Mouse (Mus musculus): ENCODE results near the gene Mrtfb. TPM values are rescaled to one million over a fixed set of nuclear protein-coding genes. Genes with fewer than 3 reads are reported as not detected.
"Not testable (repeated sequence)": the region's sequence is repeated elsewhere in the genome, so short reads cannot be mapped to it uniquely, and the experiment has no call there.

Mrtfb gene
- total RNA-seq, 2 experiments from 2014 or later, result 23.3 to 33.0 TPM

DNA sequence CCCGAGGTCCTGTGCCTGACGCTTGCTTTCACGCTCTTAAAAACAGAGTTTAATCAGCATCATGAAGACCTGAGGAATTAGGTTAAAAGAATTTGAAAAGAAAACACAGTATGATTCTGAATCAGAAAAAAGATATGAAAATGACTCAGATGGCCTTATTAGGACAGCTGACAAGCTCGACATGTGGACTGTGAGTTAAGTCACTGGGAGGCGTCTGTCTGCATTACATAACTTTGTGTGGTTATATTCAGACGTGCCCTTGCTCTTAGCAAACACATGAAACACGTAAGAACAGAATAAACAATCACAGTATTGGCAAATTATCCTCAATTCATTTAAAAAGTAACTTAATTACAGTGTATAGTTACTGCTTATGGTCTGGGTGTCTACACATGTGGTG lies 16.0 kb upstream of the Mrtfb start:
- intact Hi-C loops (cut with DNase I), result no loop called here
- no peak overlapping the region for H3K4me3 ChIP-seq
- TF ChIP-seq CTCF (IDR thresholded peaks at IDR 0.05), result no peak
- no peak for DNase-seq
- H3K27ac ChIP-seq, result peak overlapping the region; percentile 83

DNA sequence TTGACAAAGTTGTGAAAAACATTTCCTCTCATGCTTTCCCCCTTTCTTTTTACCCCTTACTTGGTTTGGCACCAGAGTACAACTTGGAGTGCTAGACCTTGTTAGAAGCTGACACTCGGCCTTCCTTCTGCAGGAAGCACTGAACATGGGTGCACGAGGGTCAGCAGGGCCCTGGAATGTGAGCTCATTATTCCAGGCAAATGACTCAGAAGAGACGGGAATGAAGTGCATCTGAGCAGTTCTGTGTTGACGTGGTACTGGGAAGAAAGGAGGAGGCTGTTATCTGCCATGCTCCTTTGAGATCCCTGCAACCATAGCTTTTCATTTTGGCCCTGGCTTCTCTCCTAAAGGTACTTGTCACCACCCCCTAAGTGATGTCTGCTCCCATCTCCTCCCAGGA lies 10.6 kb upstream of the Mrtfb start:
- no peak for TF ChIP-seq CTCF (IDR thresholded peaks at IDR 0.05)
- Histone ChIP-seq H3K27ac (no peak overlapping the region), H3K4me3 (no peak overlapping the region)
- DNase-seq, result no peak
- intact Hi-C loops (cut with DNase I), result no loop called here

DNA sequence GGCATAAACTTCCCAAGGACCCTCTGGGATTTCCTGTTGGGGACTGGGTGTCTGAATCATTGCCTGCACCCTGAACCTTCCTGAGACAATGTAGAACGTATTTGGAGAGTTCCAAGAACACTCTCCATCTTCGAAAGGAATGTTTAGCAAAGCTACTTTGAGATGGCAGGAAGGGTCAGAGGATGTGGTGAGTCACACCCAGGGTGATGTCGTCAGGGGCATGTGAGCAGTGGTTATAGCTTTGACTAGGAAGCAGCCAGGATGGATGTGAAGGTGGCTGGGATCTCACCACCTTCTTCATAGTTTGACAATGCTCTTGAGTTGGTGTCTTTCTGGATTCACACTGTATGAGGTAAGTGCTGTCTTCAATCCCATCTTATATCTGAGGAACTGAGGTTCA lies 9.4 kb upstream of the Mrtfb start:
- Histone ChIP-seq H3K27ac (no peak overlapping the region), H3K4me3 (no peak overlapping the region)
- DNase-seq, result no peak
- no peak for TF ChIP-seq CTCF (IDR thresholded peaks at IDR 0.05)
- intact Hi-C loops (cut with DNase I), result no loop called here

DNA sequence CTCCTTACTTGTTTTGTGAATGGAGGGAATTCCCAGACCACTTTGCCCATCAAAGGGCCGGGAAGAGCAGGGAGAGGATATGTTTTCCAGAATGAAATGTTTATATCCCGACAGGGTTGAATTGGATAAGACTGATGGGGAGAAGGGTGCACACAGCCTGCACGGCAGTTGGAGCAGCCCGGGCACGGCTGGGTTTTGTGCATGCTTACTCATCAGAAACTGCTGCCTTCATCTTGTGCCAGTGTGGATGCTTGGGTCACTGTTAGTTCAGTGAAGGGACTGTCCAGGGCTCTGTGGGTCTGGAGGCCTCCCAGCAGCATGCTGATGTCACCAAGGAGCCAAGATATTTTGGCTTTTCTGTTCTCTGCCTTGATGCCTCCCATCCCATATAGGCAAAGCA lies 6.2 kb upstream of the Mrtfb start:
- TF ChIP-seq CTCF (IDR thresholded peaks at IDR 0.05), result no peak
- no peak for DNase-seq
- intact Hi-C loops (cut with DNase I), result no loop called here
- Histone ChIP-seq H3K4me3 (no peak overlapping the region), H3K27ac (no peak overlapping the region)

DNA sequence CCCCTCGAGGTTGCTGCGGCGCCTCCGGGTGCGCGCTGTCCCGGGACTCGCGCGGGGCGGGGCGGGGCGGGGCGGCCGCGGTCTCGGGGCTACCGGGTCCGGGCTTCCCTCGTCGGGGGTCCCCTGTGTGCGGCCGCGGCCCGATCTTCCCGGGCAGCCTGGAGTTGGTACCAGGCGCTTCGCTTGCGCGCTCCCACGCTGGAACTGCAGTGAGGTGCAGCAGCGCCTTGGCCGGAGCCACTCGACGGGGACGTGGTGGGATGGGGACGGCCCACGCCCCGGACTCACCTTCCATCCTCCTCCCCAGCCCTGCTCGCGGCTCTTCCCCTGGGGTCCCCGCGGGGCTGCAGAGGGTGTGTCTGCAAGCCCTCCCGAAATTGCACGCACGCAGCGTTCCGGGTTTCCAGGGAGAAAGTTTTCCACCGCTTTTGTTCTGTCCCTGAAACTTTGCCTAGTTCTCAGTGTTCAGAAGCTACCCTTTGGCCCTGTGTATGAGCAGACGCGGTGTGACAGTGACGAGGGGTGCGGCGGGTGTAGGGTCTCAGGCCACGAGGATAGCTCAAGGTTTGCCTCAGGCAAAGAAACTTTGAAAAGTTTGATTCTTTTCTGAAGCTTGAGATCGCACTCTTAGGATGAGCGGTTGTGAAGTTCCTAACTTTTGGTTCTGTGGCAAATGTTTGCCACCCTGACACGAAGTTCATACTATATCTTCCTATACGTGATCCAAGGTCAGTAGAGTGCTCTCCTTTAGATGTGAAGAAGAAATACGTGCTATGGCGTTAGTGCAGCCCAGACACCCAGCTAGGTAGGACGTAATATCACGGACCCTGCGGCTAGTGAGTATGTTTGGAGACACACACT lies 616 bp downstream of the Mrtfb start:
- intact Hi-C loops (cut with DNase I), result loop anchor here (5.0 kb wide), 2 partner anchors 70 to 95 kb away; no protein-coding TSS in a partner anchor
- DNase-seq, result no peak
- TF ChIP-seq CTCF (IDR thresholded peaks at IDR 0.05), result no peak
- peak overlapping the region; percentile 97 for H3K27ac ChIP-seq
- H3K4me3 ChIP-seq, result peak overlapping the region; percentile 91

DNA sequence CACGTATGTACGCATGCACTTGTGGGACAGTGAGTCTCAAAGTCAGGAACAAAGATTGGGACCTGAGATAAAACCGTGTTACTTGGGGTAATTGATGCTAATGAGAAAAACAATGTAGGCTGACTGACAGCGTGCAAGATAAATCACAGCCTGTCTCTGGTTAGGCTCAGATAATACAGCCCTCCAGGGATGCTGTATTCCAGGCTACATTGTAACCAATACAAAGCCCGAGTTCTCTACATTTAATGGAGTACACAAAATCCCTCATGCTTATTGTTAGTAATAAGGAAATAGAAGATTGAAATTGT lies 1.2 kb downstream of the Mrtfb start:
- Histone ChIP-seq H3K27ac (peak overlapping the region; percentile 97), H3K4me3 (peak overlapping the region; percentile 91)
- intact Hi-C loops (cut with DNase I), result loop anchor here (5.0 kb wide), 2 partner anchors 70 to 95 kb away; no protein-coding TSS in a partner anchor
- DNase-seq, result no peak
- no peak for TF ChIP-seq CTCF (IDR thresholded peaks at IDR 0.05)

DNA sequence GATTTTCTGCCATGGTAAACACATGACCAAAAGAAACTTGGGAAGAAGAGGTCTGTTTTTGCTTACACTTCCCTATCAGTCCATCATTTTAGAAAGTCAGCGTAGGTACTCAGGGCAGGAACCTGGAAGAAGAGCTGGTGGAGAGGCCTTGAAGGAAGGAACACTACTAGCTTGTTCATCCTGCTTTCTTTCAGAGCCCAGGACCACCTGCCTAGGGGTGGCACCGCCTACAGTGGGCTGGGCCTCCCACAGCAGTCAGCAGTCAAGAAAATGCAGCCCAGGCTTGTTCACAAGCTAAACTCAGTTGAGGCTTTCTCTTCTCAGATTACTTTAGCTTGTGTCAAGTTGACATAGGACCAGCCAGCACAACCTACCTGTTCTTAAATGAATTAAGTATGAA lies 2.7 kb downstream of the Mrtfb start:
- TF ChIP-seq CTCF (IDR thresholded peaks at IDR 0.05), result no peak
- Histone ChIP-seq H3K4me3 (no peak overlapping the region), H3K27ac (peak overlapping the region; percentile 67; the same call in 1 of the 2 replicates)
- intact Hi-C loops (cut with DNase I), result loop anchor here (5.0 kb wide), 2 partner anchors 68 to 97 kb away; no protein-coding TSS in a partner anchor
- no peak for DNase-seq

DNA sequence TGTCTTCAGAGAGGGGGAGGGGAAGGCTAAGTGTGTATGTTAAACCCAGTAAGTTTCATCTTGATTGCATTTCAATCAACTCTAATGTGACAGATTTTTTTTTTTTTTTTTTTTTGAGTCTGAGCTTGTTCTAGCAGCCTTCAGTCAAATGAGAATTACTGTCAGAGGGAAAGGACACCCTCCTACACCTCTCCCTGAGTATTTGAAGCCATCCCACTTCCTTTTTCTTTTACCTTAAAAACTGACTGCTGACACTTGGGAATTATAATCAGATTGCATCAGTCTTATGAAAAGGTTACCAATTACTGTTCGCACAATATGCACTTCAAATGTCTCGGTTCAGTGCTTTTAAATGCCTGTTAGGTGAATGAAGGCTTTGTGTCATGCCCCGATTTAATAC lies 10.0 kb downstream of the Mrtfb start:
- no peak for TF ChIP-seq CTCF (IDR thresholded peaks at IDR 0.05)

DNA sequence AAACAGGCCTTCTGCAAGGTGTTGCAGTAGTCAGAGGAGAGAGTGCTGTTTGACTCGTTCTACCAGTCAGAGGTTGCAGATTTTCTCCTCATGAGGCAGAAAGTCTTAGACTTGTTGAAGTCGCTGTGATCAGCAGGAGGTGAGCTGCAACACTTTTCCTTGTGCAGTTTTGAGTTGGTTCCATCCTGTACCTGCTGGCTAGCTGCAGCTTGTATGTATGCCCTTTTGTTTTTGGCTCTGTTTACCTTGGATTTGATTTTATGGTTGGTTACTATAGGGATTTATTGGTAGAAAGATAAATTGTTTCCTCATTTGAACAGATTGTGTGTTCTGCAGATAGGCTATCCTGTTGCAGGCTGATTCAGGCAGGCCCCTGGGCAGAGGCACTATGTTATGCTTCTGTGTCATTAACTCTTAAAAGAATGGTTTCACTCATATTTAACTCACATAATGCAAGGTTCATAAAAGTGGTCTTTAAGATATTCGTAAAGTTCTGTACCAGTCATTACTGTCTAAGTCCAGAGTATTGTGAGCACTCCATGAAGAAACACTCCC lies 11.1 kb downstream of the Mrtfb start:
- H3K4me3 ChIP-seq, result no peak overlapping the region
- no peak overlapping the region for H3K27ac ChIP-seq
- DNase-seq, result no peak
- no peak for TF ChIP-seq CTCF (IDR thresholded peaks at IDR 0.05)
- intact Hi-C loops (cut with DNase I), result no loop called here

More for the DNA sequence above, 10.0 kb downstream of the Mrtfb start:
- Histone ChIP-seq H3K4me3 (no peak overlapping the region), H3K27ac (no peak overlapping the region)
- intact Hi-C loops (cut with DNase I), result no loop called here
- DNase-seq, result no peak

DNA sequence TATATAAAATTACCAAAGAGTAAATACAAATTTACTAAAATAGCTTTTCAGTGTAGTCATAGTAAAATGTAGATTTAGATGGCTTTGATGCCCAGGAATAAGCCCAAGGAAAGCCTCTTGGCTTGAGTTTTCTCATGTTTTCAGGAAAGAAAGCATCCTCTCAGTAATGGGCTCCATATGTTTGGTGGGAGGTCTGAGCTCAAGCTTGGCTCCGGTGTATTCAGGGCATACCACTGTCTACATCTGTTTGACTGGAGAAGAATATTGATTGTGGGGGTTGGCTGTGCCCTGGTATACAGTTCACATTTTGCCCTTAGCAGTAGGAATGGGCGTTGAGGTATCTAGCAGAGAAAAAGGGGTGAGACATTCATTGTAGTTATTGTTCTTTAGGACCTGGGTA lies 13.1 kb downstream of the Mrtfb start:
- TF ChIP-seq CTCF (IDR thresholded peaks at IDR 0.05), result no peak
- Histone ChIP-seq H3K4me3 (no peak overlapping the region), H3K27ac (peak overlapping the region; percentile 53; the same call in 1 of the 2 replicates)
- intact Hi-C loops (cut with DNase I), result no loop called here
- no peak for DNase-seq

DNA sequence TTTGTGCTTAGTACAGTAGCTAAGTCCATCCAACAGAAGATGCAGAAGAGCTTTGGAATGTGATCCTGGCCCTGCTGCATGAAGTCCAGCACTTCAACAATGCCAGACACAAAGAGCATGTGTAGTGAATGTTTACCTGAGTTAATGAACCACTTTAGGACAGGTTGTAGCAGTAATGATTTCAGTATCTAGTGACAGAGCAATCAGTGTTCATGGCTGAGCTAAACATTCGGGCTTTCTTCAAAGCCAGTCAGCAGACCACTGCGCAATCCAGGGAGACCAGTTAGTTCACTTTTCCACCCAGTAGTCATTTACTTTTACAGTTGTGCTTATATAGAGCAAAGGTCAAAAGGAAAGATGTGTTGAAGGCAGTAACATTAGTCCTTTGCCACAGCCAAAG lies 20.0 kb downstream of the Mrtfb start:
- Histone ChIP-seq H3K27ac (peak overlapping the region; percentile 80), H3K4me3 (no peak overlapping the region; the same call in 1 of the 2 replicates)
- no peak for TF ChIP-seq CTCF (IDR thresholded peaks at IDR 0.05)
- DNase-seq, result no peak
- intact Hi-C loops (cut with DNase I), result loop anchor here (5.0 kb wide), 1 partner anchor 81 kb away; no protein-coding TSS in a partner anchor

DNA sequence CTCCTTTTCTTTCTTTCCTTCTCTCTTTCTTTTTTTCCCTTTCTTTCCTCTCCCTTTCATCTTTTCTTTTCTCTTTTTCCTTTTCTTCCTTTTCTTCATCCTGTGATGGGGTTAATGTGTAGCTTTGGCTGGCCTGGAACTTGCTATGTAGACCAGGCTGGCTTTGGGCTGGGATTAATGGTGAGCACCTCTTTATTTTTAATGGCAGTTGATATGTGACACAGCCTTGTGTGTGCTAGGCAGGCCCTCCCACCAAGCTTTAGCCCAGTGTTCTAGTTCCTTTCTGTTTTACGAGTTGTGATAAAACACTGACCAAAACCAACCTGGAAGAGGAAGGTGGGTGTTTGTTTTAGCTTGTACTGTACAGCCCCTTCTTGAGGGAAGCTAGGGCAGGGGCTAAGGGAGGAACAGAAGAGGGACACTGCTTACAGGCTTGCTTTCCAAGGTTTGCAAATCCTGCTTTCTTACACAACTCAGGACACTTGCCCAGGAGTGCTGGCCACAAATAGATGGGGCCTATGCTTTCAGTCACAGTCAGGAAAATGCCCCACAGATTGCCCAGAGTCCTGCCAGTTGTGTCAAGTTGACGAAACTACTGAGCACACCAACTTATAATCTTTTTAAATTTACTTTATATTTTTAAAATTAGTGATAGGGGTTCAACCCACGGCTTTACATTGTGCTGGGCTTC lies 20.6 kb downstream of the Mrtfb start:
- no peak for TF ChIP-seq CTCF (IDR thresholded peaks at IDR 0.05)
- H3K27ac ChIP-seq, result peak overlapping the region; percentile 80
- H3K4me3 ChIP-seq, result peak overlapping the region; percentile 6
- DNase-seq, result peak; percentile 63
- intact Hi-C loops (cut with DNase I), result loop anchor here (5.0 kb wide), 1 partner anchor 80 kb away; no protein-coding TSS in a partner anchor

DNA sequence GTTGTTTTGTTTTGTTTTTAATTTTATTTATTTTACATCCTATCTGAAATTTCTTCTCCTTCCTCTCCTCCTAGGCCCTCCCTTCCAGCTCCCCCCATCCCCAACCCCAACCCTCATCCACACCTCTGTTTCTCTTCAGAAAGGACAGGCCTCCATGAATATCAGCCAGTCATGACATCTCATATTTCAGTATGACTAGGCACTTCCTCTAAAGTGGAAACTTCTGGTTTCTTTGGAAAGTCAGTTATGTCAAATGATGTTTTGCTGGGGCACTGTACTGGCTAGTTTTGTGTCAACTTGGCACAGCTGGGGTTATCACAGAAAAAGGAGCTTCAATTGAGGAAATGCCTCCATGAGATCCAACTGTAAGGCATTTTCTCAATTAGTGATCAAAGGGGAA lies 30.1 kb downstream of the Mrtfb start:
- intact Hi-C loops (cut with DNase I); DNase-seq; H3K4me3 ChIP-seq; H3K27ac ChIP-seq: not testable (repeated sequence)

Measured in gastrocnemius, adult 2 months (tissue).